Mouse (Mus musculus) limb, embryonic 15.5 days (tissue): ENCODE results near the gene Tmem30c. TPM values are rescaled to one million over a fixed set of nuclear protein-coding genes. Genes with fewer than 3 reads are reported as not detected.
"Not testable (repeated sequence)": the region's sequence is repeated elsewhere in the genome, so short reads cannot be mapped to it uniquely, and the experiment has no call there.

Source experiments
- ATAC-seq: fragments of 200-750 bp; cut with Nextera tagmentation; 2 replicates; pipeline ENCODE4 v1.8.0; 2017; ENCODE audit warnings: low read depth, moderate TSS enrichment; ENCODE audit not compliant: insufficient number of reproducible peaks, low FRiP score, low TSS enrichment
- H3K27ac ChIP-seq: fragments of 300-500 bp; sonication (generic); 2 replicates; pipeline ENCODE4 v1.5.1; 2015; ENCODE audit warnings: moderate library complexity, mild to moderate bottlenecking, inconsistent platforms
- H3K27me3 ChIP-seq: fragments of 300-500 bp; sonication (generic); 2 replicates; pipeline ENCODE4 v1.6.1; 2015; ENCODE audit warnings: inconsistent platforms
- H3K36me3 ChIP-seq: fragments of 300-500 bp; sonication (generic); 2 replicates; pipeline ENCODE4 v1.6.1; 2015; ENCODE audit warnings: inconsistent platforms
- H3K4me1 ChIP-seq: fragments of 300-500 bp; sonication (generic); 2 replicates; pipeline ENCODE4 v1.6.1; 2015; ENCODE audit warnings: inconsistent platforms
- H3K4me2 ChIP-seq: fragments of 300-500 bp; sonication (generic); 2 replicates; pipeline ENCODE4 v1.6.1; 2015; ENCODE audit warnings: mild to moderate bottlenecking, inconsistent platforms
- H3K4me3 ChIP-seq: fragments of 300-500 bp; sonication (generic); 2 replicates; pipeline ENCODE4 v1.5.1; 2015; ENCODE audit warnings: mild to moderate bottlenecking, inconsistent platforms
- H3K9ac ChIP-seq: fragments of 300-500 bp; sonication (generic); 2 replicates; pipeline ENCODE4 v1.6.1; 2015; ENCODE audit warnings: inconsistent platforms
- H3K9me3 ChIP-seq: fragments of 300-500 bp; sonication (generic); 2 replicates; pipeline ENCODE4 v1.6.1; 2016; ENCODE audit warnings: inconsistent platforms
- WGBS: fragments of 180-500 bp; shearing (Covaris S2); methylation state at CpG from one replicate; pipeline ENCODE4 v1.1.7; 2015; 5-methylcytosine and 5-hydroxymethylcytosine counted together
- polyA plus RNA-seq: library from polyadenylated mRNA; unstranded; fragments of >200 nt; fragmentation: Nextera tagmentation; extraction: Ambion mirVana; gene quantifications from 2 replicates; pipeline ENCODE4 v1.2.1, GENCODE M21; 2015

Tmem30c gene
- polyA plus RNA-seq, 1 experiment from 2014 or later: not detected

- Histone ChIP-seq H3K4me2 (no peak overlapping the region), H3K9ac (no peak overlapping the region), H3K27me3 (no peaks in the 10 kb centered on the region), H3K36me3 (no peaks in the 10 kb centered on the region), H3K4me1 (0 out of 2 replicates have a peak, but pooled peaks cover 6% of the 10 kb centered on the region), H3K4me3 (no peak overlapping the region), H3K9me3 (no peaks in the 10 kb centered on the region), H3K27ac (no peak overlapping the region)
- ATAC-seq: no peak
- WGBS: 96% methylated on average over 4 of the region's 4 CpGs
Measured at GRCm38 (mm10) chr16:57247464-57247863, 45.2 kb downstream of the Tmem30c start.

- H3K27ac ChIP-seq: no peak overlapping the region
- no peaks in the 10 kb centered on the region for H3K36me3 ChIP-seq
- no peak for ATAC-seq
- H3K4me1 ChIP-seq: 0 out of 2 replicates have a peak, but pooled peaks cover 6% of the 10 kb centered on the region
- no peaks in the 10 kb centered on the region for H3K9me3 ChIP-seq
- H3K4me3 ChIP-seq: no peak overlapping the region
- H3K4me2 ChIP-seq: no peak overlapping the region
- H3K9ac ChIP-seq: no peak overlapping the region
- WGBS: 91% methylated on average over 3 of the region's 3 CpGs
- H3K27me3 ChIP-seq: no peaks in the 10 kb centered on the region
Measured at GRCm38 (mm10) chr16:57246596-57246995, 46.1 kb downstream of the Tmem30c start.

GRCm38 (mm10) chr16:57243858-57244248, 48.8 kb downstream of the Tmem30c start:
- Histone ChIP-seq H3K36me3 (no peaks in the 10 kb centered on the region), H3K27ac (0 out of 2 replicates have a peak overlapping the region, but pooled peaks have one; percentile 62), H3K9me3 (no peaks in the 10 kb centered on the region), H3K4me3 (no peak overlapping the region), H3K4me1 (0 out of 2 replicates have a peak, but pooled peaks cover 6% of the 10 kb centered on the region), H3K27me3 (no peaks in the 10 kb centered on the region), H3K9ac (no peak overlapping the region), H3K4me2 (no peak overlapping the region)
- 0 out of 2 replicates have a peak, but pooled peaks have one; percentile 44 for ATAC-seq
- WGBS: 9% methylated on average over 6 of the region's 6 CpGs

GRCm38 (mm10) chr16:57243205-57243857, 49.3 kb downstream of the Tmem30c start:
- Histone ChIP-seq H3K27ac (0 out of 2 replicates have a peak overlapping the region, but pooled peaks have one; percentile 62), H3K27me3 (no peaks in the 10 kb centered on the region), H3K36me3 (no peaks in the 10 kb centered on the region), H3K4me3 (no peak overlapping the region), H3K4me1 (0 out of 2 replicates have a peak, but pooled peaks cover 6% of the 10 kb centered on the region), H3K9me3 (no peaks in the 10 kb centered on the region), H3K4me2 (no peak overlapping the region), H3K9ac (no peak overlapping the region)
- peak; percentile 48; the same call in 1 of the 2 replicates for ATAC-seq
- WGBS: 25% methylated on average over 10 of the region's 10 CpGs

DNA sequence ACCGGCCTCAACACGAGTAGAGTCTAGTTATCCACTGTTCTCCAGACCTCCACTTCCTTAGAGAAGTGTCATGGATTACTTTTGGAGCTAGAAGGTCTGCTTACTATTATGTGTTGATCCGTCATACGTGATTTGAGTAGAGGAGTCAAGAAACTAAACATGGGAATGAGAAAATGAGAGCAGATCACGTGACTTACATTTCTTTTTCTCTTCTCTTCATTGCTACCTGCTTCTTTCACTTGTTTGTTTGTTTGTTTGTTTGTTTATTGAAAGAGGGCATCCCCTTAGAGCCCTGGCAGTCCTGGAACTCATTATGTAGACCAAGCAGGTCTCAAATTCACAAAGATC, 49.8 kb downstream of the Tmem30c start:
- Histone ChIP-seq H3K9me3 (no peaks in the 10 kb centered on the region), H3K4me2 (no peak overlapping the region), H3K27me3 (no peaks in the 10 kb centered on the region), H3K4me3 (no peak overlapping the region), H3K9ac (no peak overlapping the region), H3K36me3 (no peaks in the 10 kb centered on the region), H3K27ac (no peak overlapping the region), H3K4me1 (0 out of 2 replicates have a peak, but pooled peaks cover 6% of the 10 kb centered on the region)
- no peak for ATAC-seq
- WGBS: 76% methylated on average over 5 of the region's 5 CpGs

GRCm38 (mm10) chr16:57235871-57236510, 56.7 kb downstream of the Tmem30c start:
- Histone ChIP-seq H3K27ac (no peak overlapping the region), H3K27me3 (no peaks in the 10 kb centered on the region), H3K36me3 (no peaks in the 10 kb centered on the region), H3K4me2 (no peak overlapping the region), H3K9ac (no peak overlapping the region), H3K4me3 (no peak overlapping the region), H3K9me3 (no peaks in the 10 kb centered on the region), H3K4me1 (no peaks in the 10 kb centered on the region)
- ATAC-seq: no peak
- WGBS: 35% methylated on average over 7 of the region's 7 CpGs

DNA sequence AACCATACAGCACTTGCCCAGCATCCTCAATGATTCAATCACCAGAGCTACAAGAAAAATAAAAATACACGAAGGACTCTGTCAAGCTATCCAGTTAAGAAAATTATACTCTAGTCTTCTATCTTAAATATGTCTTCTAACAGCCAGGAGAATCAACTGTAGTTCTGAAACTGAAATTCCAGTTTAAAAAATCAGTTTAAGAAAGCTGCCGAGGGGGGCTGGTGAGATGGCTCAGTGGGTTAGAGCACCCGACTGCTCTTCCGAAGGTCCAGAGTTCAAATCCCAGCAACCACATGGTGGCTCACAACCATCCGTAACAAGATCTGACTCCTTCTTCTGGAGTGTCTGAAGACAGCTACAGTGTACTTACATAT, 60.7 kb downstream of the Tmem30c start:
- H3K9me3 ChIP-seq, ATAC-seq, H3K9ac ChIP-seq, H3K27me3 ChIP-seq, H3K36me3 ChIP-seq: not testable (repeated sequence)
- peak overlapping the region; percentile 58 for H3K4me2 ChIP-seq
- peaks cover 10% of the 10 kb centered on the region for H3K4me1 ChIP-seq
- 67% methylated on average over 5 of the region's 5 CpGs for WGBS
- peak overlapping the region; percentile 96 for H3K4me3 ChIP-seq
- H3K27ac ChIP-seq: peak overlapping the region; percentile 83; the same call in 1 of the 2 replicates

GRCm38 (mm10) chr16:57231089-57231936, 61.4 kb downstream of the Tmem30c start, which contains the start of gene Tbc1d23:
Gene Tbc1d23 (minus strand): TSS chr16:57231504.
- peak within 1 kb of the TSS; percentile 83 for H3K27ac ChIP-seq
- under 1% methylated on average over 42 of the region's 42 CpGs for WGBS

DNA sequence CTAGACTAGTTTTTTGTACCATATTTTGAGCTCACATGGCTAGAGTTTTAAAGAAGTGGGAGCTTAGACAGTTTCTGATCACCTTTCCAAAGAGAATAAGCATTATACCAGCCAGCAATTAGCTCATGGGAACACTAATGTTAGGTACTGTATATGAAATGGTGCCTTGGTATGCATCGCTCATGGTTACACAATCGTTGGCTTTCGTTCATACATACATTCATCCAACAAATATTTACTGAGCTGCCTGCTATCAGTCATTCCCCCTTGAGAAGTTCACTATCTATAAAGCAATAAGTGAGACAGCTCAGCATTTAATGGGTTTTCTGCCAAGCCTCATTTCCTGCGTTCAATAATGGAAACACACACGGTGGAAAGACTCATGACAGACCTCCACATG, 66.2 kb downstream of the Tmem30c start:
- no peak overlapping the region for H3K9ac ChIP-seq
- H3K4me2 ChIP-seq: no peak overlapping the region
- no peak overlapping the region for H3K27ac ChIP-seq
- no peak for ATAC-seq
- no peaks in the 10 kb centered on the region for H3K9me3 ChIP-seq
- 75% methylated on average over 5 of the region's 5 CpGs for WGBS
- H3K4me1 ChIP-seq: peaks cover 10% of the 10 kb centered on the region
- H3K4me3 ChIP-seq: no peak overlapping the region
- H3K27me3 ChIP-seq: no peaks in the 10 kb centered on the region
- H3K36me3 ChIP-seq: no peaks in the 10 kb centered on the region

More at GRCm38 (mm10) chr16:57231089-57231936, 61.4 kb downstream of the Tmem30c start, which contains the start of gene Tbc1d23:
- H3K4me3 ChIP-seq: peak within 1 kb of the TSS; percentile 96
- no peaks in the 10 kb centered on the region for H3K36me3 ChIP-seq
- ATAC-seq: peak; percentile 98
- H3K4me1 ChIP-seq: peaks cover 10% of the 10 kb centered on the region
- peak within 1 kb of the TSS; percentile 58 for H3K4me2 ChIP-seq
- peak within 1 kb of the TSS; percentile 80 for H3K9ac ChIP-seq
- no peaks in the 10 kb centered on the region for H3K27me3 ChIP-seq
- H3K9me3 ChIP-seq: no peaks in the 10 kb centered on the region

DNA sequence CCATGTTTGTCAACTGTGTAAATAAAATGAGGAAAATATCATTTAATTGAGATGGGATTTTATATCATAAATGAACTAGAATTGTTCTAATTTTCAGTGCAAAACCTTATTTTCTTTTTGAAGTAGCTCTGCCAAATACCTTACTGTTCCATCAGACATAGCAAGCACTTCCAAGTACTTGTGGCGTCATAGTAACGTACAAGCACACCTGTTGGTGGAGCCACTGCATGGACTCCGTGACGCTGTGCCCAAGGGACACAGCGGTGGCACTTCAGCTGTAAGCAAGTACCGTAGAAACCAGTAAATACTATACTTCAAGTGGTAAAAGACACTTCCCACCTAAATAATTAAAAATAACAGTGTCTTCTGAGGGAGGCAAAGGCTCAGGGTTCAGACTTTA, 72.3 kb downstream of the Tmem30c start:
- no peaks in the 10 kb centered on the region for H3K27me3 ChIP-seq
- WGBS: 93% methylated on average over 6 of the region's 6 CpGs
- H3K4me2 ChIP-seq: no peak overlapping the region
- no peaks in the 10 kb centered on the region for H3K9me3 ChIP-seq
- H3K9ac ChIP-seq: no peak overlapping the region
- no peaks in the 10 kb centered on the region for H3K4me1 ChIP-seq
- H3K27ac ChIP-seq: no peak overlapping the region
- H3K36me3 ChIP-seq: peaks cover 20% of the 10 kb centered on the region
- H3K4me3 ChIP-seq: no peak overlapping the region
- ATAC-seq: no peak
